Mouse (Mus musculus): ENCODE data around the gene Itgb4.

The Itgb4 gene

GRCm38 (mm10) chr11:116028177-116028865 lies 53.8 kb downstream of the Itgb4 start:
- no peak for DNase-seq (ENCODE audit: low spot score in 2 of 2)

GRCm38 (mm10) chr11:116029086-116029865 lies 54.8 kb downstream of the Itgb4 start:
- DNase-seq (ENCODE audit: low spot score in 2 of 2), result no peak

GRCm38 (mm10) chr11:116030088-116030897 lies 55.8 kb downstream of the Itgb4 start, which contains the start of gene Unk:
Gene Unk (plus strand): TSS chr11:116030322.
- peak; percentile 98 to 99 for DNase-seq (ENCODE audit: low spot score in 2 of 2)

- peak; percentile 42 to 64 for DNase-seq (ENCODE audit: low spot score in 2 of 2)
Measured at GRCm38 (mm10) chr11:116030898-116031845, 56.7 kb downstream of the Itgb4 start.

- DNase-seq (ENCODE audit: low spot score in 2 of 2), result no peak
Measured at GRCm38 (mm10) chr11:116034584-116034983, 60.1 kb downstream of the Itgb4 start.

GRCm38 (mm10) chr11:116036671-116037070 lies 62.2 kb downstream of the Itgb4 start:
- no peak for DNase-seq (ENCODE audit: low spot score in 2 of 2)

- DNase-seq (ENCODE audit: low spot score in 2 of 2), result no peak
Measured at GRCm38 (mm10) chr11:116037826-116038225, 63.3 kb downstream of the Itgb4 start.

GRCm38 (mm10) chr11:116040593-116040992 lies 66.1 kb downstream of the Itgb4 start:
- no peak for DNase-seq (ENCODE audit: low spot score in 2 of 2)

- no peak for DNase-seq (ENCODE audit: low spot score in 2 of 2)
Measured at GRCm38 (mm10) chr11:116041833-116042232, 67.3 kb downstream of the Itgb4 start.

- DNase-seq (ENCODE audit: low spot score in 2 of 2), result no peak
Measured at GRCm38 (mm10) chr11:116042372-116043138, 68.0 kb downstream of the Itgb4 start.

GRCm38 (mm10) chr11:116043286-116043685 lies 68.8 kb downstream of the Itgb4 start:
- no peak for DNase-seq (ENCODE audit: low spot score in 2 of 2)

- DNase-seq (ENCODE audit: low spot score in 2 of 2), result no peak
Measured at GRCm38 (mm10) chr11:116045173-116045572, 70.7 kb downstream of the Itgb4 start.

GRCm38 (mm10) chr11:116049610-116050009 lies 75.1 kb downstream of the Itgb4 start:
- no peak for DNase-seq (ENCODE audit: low spot score in 2 of 2)

- no peak for DNase-seq (ENCODE audit: low spot score in 2 of 2)
Measured at GRCm38 (mm10) chr11:116050196-116050595, 75.7 kb downstream of the Itgb4 start.

- DNase-seq (ENCODE audit: low spot score in 2 of 2), result no peak
Measured at GRCm38 (mm10) chr11:116053510-116054229, 79.2 kb downstream of the Itgb4 start.

- no peak for DNase-seq (ENCODE audit: low spot score in 2 of 2)
Measured at GRCm38 (mm10) chr11:116055873-116056272, 81.4 kb downstream of the Itgb4 start.

GRCm38 (mm10) chr11:116057237-116057881 lies 82.8 kb downstream of the Itgb4 start:
- no peak for DNase-seq (ENCODE audit: low spot score in 2 of 2)
